Mouse (Mus musculus): ENCODE results near the gene Thra. TPM values are rescaled to one million over a fixed set of nuclear protein-coding genes. Genes with fewer than 3 reads are reported as not detected.

The Thra gene
- polyA plus RNA-seq, 1 experiment: 37.6 TPM

DNA sequence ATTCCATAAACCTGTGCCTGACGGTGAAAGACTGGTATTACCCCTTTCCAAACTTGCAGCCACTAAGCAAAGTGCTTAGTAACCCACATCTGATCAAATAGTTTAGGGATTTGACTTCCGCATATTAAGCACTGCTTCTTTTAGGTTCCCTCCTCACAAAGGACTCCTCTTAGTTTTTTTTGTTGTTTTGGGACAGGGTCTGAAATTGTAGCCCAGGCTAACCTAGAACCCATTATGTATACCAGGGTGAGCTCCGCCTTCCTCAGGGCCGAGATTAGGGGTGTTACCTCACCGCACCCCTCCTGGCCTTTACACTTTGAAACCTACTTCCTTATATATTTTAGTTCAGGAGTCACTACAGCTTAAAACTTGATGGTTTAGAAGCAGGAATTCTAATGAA is 49.4 kb downstream of the Thra start:
- Histone ChIP-seq H3K4me1 (peaks cover 85% of the 10 kb centered on the region), H3K4me3 (replicated peaks) (peak overlapping the region; percentile 96), H3K27me3 (replicated peaks) (no peaks in the 10 kb centered on the region), H3K9me3 (no peaks in the 10 kb centered on the region), H3K36me3 (replicated peaks; ENCODE audit: low read length) (peaks cover 3% of the 10 kb centered on the region)
- TF ChIP-seq GATA1 (IDR thresholded peaks at IDR 0.05; ENCODE audit: borderline replicate concordance, low read length) (no peak), FLI1 (IDR thresholded peaks at IDR 0.05; ENCODE audit: low read length) (no peak)

DNA sequence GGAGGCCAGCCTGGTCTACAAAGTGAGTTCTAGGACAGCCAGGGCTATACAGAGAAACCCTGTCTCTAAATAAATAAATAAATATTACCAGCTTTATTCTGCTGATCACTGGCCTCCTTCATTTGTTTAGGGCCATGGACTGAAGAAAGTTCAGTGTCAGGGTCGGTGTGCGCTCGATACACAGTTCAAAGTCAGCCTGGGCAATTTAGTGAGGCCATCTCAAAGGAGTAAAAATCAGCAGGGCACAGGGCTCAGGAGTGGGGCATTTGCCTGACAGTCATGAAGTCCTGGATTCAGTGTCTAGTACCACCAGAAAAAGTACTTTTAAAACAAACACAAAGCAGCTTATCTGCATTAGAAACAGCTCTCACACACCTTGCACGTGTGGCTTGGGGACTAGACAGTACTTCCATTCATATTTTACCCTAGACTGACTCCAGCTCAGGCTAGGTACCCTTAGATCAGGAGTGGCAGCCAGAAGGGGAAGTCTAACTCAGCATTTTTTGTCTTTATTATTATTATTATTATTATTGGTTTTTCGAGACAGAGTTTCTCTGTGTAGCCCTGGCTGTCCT is 50.3 kb downstream of the Thra start:
- TF ChIP-seq FLI1 (IDR thresholded peaks at IDR 0.05; ENCODE audit: low read length) (no peak), GATA1 (IDR thresholded peaks at IDR 0.05; ENCODE audit: borderline replicate concordance, low read length) (no peak)
- Histone ChIP-seq H3K4me1 (peaks cover 76% of the 10 kb centered on the region), H3K9me3 (no peaks in the 10 kb centered on the region), H3K27me3 (replicated peaks) (no peaks in the 10 kb centered on the region), H3K36me3 (replicated peaks; ENCODE audit: low read length) (peaks cover 3% of the 10 kb centered on the region), H3K4me3 (replicated peaks) (no peak overlapping the region)

DNA sequence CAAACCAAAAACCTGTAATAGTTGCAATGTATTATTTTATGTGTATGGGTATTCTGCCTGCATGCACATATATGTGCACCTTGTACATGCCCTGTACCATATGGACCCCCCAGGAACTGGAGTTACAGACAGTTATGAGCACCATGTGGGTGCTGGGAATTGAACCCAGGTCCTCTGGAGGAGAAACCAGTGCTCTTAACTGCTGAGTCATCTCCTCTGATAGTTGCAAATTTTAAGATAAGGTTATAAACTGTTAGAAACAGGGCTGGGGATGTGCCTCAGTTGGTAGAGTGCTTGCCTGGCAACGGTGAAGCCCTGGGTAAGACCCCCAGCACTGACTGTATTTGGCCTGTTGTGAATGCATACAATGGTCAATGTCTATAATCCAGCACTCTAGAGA is 51.0 kb downstream of the Thra start:
- Histone ChIP-seq H3K4me1 (peaks cover 71% of the 10 kb centered on the region), H3K9me3 (no peaks in the 10 kb centered on the region), H3K4me3 (replicated peaks) (no peak overlapping the region), H3K36me3 (replicated peaks; ENCODE audit: low read length) (peaks cover 3% of the 10 kb centered on the region), H3K27me3 (replicated peaks) (no peaks in the 10 kb centered on the region)
- no peak for TF ChIP-seq FLI1 (IDR thresholded peaks at IDR 0.05; ENCODE audit: low read length)
- no peak for TF ChIP-seq GATA1 (IDR thresholded peaks at IDR 0.05; ENCODE audit: borderline replicate concordance, low read length)

DNA sequence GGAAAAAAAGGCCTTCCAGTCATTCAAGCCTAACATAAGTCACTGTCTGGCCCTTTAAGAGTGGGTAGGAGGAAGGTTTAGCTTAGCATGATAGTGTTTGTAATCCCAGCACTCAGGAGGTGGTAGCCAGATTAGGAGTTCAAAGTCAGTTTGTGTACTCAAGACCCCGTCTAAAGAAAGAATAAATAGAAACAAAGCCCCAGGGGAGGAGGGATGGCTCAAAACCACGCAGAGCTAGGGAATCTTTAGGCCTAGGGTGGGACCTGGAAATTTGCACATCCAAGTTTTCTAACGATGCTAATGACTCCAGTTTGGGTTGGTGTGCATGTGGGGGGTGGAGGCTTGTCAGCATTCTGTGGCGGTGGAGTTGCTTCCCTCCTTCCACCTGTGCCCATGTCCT is 51.6 kb downstream of the Thra start:
- Histone ChIP-seq H3K27me3 (replicated peaks) (no peaks in the 10 kb centered on the region), H3K4me3 (replicated peaks) (no peak overlapping the region), H3K4me1 (peaks cover 71% of the 10 kb centered on the region), H3K9me3 (no peaks in the 10 kb centered on the region), H3K36me3 (replicated peaks; ENCODE audit: low read length) (peaks cover 3% of the 10 kb centered on the region)
- TF ChIP-seq GATA1 (IDR thresholded peaks at IDR 0.05; ENCODE audit: borderline replicate concordance, low read length): no peak
- no peak for TF ChIP-seq FLI1 (IDR thresholded peaks at IDR 0.05; ENCODE audit: low read length)

DNA sequence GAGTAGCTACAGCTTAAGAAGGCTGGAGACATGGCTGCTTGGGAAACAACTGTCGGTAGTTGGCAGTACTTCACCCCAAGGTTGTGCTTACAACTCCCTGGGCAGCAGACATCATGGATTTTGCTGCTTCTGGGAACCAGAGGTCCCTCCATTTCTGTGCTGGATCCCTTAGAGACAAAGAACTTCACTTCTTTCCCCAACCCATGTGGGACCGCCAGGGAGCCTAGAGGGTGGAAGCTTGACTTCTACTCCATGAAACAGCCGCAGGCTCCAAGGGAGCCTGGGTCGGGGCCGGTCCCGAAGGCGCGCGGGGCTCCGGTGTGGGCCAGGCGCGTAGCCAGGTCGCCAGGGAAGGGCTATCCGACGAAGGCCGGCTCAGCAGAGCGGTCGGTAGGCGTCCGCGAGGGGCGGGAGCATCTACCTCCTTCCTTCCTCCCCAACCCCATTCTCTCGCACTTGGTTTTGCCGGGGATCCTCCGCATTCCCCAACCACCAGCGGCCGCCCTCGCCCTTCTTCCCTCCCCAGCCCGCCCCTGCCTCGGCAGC is 54.1 kb downstream of the Thra start:
- Histone ChIP-seq H3K27me3 (replicated peaks) (no peaks in the 10 kb centered on the region), H3K36me3 (replicated peaks; ENCODE audit: low read length) (peaks cover 25% of the 10 kb centered on the region), H3K9me3 (no peaks in the 10 kb centered on the region), H3K4me3 (replicated peaks) (peak overlapping the region; percentile 99), H3K4me1 (peaks cover 71% of the 10 kb centered on the region)
- TF ChIP-seq GATA1 (IDR thresholded peaks at IDR 0.05; ENCODE audit: borderline replicate concordance, low read length) (no peak), FLI1 (IDR thresholded peaks at IDR 0.05; ENCODE audit: low read length) (no peak)

DNA sequence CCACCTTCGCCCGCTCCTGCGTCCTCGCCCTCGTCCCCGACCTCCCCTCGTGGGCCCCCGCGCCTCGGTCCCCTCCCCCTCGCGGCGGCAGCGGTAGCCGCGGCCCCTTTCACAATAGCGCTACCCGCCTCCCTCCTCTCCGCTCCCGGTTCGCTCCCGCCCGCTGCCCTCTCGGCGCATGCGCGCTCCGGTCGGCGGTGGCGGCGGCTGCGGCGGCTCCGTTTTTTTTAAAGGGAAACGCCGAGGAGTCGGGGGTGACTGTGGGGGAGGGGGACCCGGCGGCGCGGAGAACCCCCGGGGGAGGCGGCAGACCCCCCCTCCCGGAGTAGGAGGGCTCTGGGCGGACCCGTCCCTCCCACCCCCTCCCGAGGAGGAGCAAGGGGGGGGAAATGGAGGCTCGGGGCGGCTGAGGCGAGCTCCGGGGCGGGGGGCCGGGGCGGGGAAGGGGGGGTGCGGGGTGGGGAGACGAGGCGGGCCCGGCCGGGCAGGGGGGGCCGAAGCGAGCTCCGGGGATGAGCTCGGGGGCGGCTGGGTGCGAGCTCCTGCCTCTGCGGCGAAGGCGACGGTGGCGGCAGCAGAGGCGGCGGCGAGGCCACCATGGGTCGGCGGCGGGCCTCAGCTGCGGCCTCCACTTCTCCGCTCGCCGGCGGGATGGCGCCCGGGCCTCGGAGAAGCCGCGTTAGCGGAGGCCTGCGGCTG is 54.7 kb downstream of the Thra start, which contains the start of gene Msl1:
TSS of gene Msl1 (plus strand) at position 502 of the 699 bp plus-strand sequence.
- Histone ChIP-seq H3K36me3 (replicated peaks; ENCODE audit: low read length) (peaks cover 31% of the 10 kb centered on the region), H3K27me3 (replicated peaks) (no peaks in the 10 kb centered on the region), H3K9me3 (no peaks in the 10 kb centered on the region), H3K4me1 (peaks cover 68% of the 10 kb centered on the region), H3K4me3 (replicated peaks) (peak within 1 kb of the TSS; percentile 99)
- TF ChIP-seq FLI1 (IDR thresholded peaks at IDR 0.05; ENCODE audit: low read length): no peak
- no peak for TF ChIP-seq GATA1 (IDR thresholded peaks at IDR 0.05; ENCODE audit: borderline replicate concordance, low read length)

DNA sequence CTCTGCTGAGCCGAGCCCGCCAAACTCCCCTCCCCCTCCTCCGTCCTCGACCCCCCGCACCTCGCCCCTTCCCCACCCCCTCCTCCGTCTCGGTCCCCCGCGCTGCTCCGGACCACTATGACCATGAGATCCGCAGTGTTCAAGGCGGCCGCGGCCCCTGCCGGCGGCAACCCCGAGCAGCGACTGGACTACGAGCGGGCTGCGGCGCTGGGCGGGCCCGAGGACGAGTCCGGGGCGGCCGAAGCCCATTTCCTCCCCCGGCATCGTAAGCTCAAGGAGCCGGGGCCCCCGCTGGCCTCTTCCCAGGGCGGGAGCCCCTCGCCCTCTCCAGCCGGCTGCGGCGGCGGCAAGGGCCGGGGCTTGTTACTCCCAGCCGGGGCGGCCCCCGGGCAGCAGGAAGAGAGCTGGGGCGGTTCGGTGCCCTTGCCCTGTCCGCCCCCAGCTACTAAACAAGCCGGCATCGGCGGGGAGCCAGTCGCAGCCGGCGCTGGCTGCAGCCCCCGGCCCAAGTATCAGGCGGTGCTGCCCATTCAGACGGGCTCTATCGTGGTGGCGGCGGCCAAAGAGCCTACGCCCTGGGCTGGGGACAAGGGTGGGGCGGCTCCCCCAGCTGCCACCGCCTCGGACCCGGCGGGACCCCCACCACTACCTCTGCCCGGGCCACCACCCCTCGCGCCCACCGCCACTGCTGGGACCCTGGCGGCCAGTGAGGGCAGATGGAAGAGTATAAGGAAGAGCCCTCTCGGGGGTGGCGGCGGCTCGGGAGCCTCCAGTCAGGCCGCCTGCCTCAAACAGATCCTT is 55.5 kb downstream of the Thra start:
- Histone ChIP-seq H3K4me1 (peaks cover 70% of the 10 kb centered on the region), H3K27me3 (replicated peaks) (no peaks in the 10 kb centered on the region), H3K9me3 (no peaks in the 10 kb centered on the region), H3K4me3 (replicated peaks) (peak overlapping the region; percentile 99), H3K36me3 (replicated peaks; ENCODE audit: low read length) (peaks cover 39% of the 10 kb centered on the region)
- TF ChIP-seq GATA1 (IDR thresholded peaks at IDR 0.05; ENCODE audit: borderline replicate concordance, low read length): no peak
- TF ChIP-seq FLI1 (IDR thresholded peaks at IDR 0.05; ENCODE audit: low read length): no peak

DNA sequence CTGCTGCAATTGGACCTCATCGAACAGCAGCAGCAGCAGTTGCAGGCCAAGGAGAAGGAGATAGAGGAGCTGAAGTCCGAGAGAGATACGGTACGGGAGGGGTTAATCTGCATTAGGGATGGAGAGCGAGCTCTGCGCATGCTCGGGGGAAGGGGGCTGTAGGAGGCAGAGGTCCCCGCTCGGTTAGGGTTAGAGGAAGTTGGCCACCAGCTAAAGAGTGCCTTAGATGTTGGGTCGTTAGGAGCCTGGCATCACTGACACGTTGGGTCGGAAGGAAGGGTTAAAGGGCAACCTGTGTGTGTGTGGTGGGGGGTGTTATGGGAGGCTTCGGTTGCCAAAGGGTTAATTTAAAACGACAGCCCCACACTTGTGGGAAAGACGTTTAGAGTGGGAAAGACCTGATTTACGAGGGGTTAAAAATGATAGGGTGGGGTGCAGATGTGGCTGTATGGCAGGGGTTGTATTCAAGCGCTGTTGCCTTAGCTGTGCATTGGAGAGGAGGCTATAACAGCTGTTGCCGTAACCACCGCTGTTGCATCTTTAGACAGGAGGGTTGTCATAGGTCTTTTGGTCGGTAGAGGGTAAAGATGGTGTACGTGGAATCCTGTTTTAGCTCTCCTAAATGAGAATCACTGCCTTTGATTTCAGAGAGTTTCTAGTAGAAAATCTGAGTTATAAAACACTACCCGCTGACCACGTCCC is 56.2 kb downstream of the Thra start:
- Histone ChIP-seq H3K4me1 (peaks cover 70% of the 10 kb centered on the region), H3K27me3 (replicated peaks) (no peaks in the 10 kb centered on the region), H3K36me3 (replicated peaks; ENCODE audit: low read length) (peaks cover 46% of the 10 kb centered on the region), H3K9me3 (no peaks in the 10 kb centered on the region), H3K4me3 (replicated peaks) (peak overlapping the region; percentile 99)
- TF ChIP-seq FLI1 (IDR thresholded peaks at IDR 0.05; ENCODE audit: low read length) (no peak), GATA1 (IDR thresholded peaks at IDR 0.05; ENCODE audit: borderline replicate concordance, low read length) (no peak)

DNA sequence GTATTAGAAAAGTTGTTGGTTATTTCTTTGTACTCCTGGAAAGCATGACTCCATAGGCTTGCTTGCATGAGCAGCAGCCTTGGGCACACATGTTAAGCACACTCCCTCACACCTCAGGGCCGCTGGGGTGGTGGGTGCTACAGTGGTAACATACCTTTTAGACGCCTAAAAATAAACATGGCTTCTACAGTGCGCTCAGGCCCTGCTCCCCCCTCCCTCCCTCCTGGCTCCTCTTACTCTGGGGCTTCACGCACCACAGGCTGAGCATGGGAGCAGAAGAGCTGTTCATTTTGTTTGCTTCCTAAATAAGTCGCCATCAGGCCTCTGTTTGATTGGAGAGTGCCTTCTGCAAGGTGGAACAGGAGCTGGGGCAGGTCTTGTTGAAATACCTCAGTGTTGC is 56.9 kb downstream of the Thra start:
- no peaks in the 10 kb centered on the region for H3K27me3 ChIP-seq (replicated peaks)
- no peaks in the 10 kb centered on the region for H3K9me3 ChIP-seq
- no peak for TF ChIP-seq GATA1 (IDR thresholded peaks at IDR 0.05; ENCODE audit: borderline replicate concordance, low read length)
- peaks cover 64% of the 10 kb centered on the region for H3K4me1 ChIP-seq
- H3K4me3 ChIP-seq (replicated peaks): peak overlapping the region; percentile 99
- H3K36me3 ChIP-seq (replicated peaks; ENCODE audit: low read length): peaks cover 53% of the 10 kb centered on the region
